Mouse (Mus musculus) bone marrow, adult 2 months (tissue): ENCODE measurements around the gene Lnx2.

ENCODE experiments used
- CTCF ChIP-seq: fragments of 200-500 bp; IDR thresholded peaks from 2 replicates; pipeline ENCODE4 v1.5.1; 2011; ENCODE audit warnings: low read length, control low read depth; ENCODE audit not compliant: control insufficient read depth, insufficient read depth
- POLR2A ChIP-seq: fragments of 200-500 bp; IDR thresholded peaks from 2 replicates; pipeline ENCODE4 v1.6.1; 2011; ENCODE audit warnings: low read depth, mild to moderate bottlenecking, control low read depth, low read length, borderline replicate concordance; ENCODE audit not compliant: control insufficient read depth

GRCm38 (mm10) chr5:147024331-147025034 is 51.9 kb downstream of the Lnx2 start:
- TF ChIP-seq CTCF (no peak), POLR2A (no peak)
